Mouse (Mus musculus) skeletal muscle tissue, adult 2 months (tissue): ENCODE measurements around the gene 4930453N24Rik.

Source experiments
- DNase-seq: peaks from one replicate; pipeline ENCODE4 v3.0.0-alpha.2; 2012; ENCODE audit warnings: low read depth, low spot score

Gene 4930453N24Rik

DNA sequence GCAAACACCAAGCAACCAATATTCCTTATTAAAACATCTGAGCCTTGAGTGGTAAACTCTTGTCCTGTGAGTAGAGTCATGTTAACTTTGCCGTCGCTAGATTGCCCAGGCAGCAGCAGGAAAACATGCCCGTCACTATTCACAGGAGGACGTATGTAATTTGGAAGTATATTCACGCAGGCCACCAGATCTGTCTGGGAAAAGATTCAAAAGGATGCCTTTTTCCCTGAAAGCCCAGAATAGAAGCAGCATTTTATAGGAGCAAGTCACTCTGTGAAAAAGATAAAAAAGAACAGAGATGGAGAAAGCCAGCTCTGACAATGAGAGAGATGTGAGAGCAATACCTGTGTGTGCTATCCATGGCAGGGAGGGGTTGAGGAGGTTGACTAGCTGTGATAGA lies 49.4 kb downstream of the 4930453N24Rik start:
- DNase-seq = no peak

DNA sequence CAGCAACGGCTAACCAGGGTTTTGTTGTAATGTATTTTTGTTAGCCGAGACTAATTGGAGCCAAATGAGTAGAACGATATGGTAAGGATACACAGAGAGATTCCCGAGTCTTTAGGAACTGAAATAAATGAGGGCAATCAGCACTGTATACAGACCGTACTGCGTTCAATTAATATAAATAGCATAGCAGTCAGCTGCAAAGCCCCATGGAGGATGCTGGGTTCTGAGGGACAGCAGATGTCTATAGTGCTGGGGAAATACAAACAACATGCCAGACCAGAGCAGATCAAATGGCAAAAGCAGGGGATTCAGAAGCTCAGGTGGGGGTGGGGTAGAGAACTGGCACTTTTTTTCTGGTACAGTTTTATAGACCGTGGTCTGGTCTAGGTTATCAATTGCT lies 51.9 kb downstream of the 4930453N24Rik start:
- DNase-seq = no peak

DNA sequence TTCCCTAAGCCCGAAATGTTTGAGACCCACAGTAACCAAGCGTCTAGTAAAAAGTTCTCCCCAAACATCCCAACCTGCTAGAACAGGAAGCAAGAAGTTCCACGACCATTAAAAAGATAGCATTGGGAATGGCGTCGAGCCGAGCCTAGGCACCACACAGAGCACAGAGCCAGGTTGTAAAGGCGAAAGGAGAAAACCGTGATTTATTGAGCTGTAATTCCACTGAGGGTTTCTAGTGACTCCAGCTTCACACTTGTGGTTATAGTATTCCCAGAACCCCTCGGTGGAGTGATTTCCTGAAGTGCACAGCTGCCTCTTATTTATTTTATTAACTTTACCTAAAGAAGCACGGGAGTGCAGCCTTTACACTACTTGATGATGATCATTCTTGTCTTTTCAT lies 53.1 kb downstream of the 4930453N24Rik start:
- no peak for DNase-seq

DNA sequence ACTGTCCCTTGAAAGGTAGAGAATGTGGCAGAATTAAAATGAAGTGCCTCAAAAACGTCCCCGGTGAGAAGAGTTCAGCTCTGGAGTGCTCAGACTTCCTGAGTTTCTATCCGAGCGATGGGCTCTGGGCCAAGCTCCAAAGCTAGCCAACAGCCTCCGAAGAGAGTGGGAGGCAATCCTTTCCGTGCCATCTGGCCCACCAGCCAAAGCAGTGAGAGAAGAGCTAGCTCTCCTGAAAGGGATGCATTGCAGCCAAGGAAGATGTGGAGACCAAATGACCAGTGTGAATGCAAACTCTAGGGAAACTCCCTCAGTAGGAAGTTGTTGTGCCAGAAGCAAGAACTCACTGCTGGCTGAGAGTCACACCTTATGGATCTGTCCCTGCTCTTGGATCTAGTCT lies 59.1 kb downstream of the 4930453N24Rik start:
- DNase-seq = no peak
